Mouse (Mus musculus) inflammation-experienced regulatory T-cells, adult 6 months (primary cell): ENCODE measurements at regions not wholly inside any gene's neighbourhood (a gene's known extent, or its start where the extent isn't known, plus 50 kb on each side); places are given as distances from the start of the nearest gene placed in this dataset.
"Not testable (repeated sequence)": the region's sequence is repeated elsewhere in the genome, so short reads cannot be mapped to it uniquely, and the experiment has no call there.

Source experiments
- ATAC-seq: one replicate; pipeline ENCODE4 v1.8.0; 2017

DNA sequence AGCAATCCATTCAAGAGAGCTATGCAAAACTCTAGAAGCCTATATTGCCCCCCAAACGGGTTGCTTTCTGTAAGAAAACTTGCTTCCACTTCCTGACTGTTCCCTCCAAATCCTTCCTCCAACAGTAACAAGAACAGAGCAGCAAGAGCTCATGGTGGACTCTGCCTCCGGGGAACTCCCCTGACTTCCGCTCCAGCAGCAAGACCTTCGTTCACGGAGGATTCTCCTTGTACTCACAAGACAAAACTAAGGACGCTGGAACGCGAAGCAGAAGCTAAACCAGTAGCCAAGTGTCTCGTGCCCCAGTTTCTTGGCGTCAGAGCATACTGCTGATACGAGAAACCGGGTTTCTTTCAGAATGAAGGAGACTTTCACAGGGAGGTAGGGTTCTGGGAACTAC lies 50.7 kb downstream of the H2al2a start:
- peak; percentile 71 for ATAC-seq

DNA sequence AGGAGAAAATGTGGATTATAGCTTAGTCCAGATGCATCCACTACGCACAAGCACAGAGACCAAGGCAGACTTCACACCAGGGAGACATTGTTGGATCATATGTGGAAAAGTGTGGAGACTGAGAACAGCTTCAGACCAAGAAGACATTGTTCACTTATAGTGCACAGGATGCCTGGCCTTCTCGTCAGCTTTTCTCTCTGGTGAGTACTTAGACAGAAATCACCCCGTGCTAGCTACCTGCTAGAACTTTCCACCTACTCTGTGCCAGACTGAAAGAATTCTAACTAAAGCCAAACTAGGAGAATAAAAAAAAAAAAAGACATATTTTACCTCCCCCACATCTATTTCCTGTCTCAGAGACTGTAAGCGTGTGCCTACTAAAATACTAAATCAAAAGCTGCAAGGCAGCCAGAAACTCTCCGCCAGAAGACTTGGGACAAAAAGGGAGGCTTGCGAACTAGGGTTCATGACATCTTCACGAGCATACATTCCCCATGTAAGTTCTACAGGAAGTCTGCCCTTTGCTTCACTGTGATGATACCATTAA lies 51.3 kb downstream of the H2al2a start:
- peak; percentile 54 for ATAC-seq

DNA sequence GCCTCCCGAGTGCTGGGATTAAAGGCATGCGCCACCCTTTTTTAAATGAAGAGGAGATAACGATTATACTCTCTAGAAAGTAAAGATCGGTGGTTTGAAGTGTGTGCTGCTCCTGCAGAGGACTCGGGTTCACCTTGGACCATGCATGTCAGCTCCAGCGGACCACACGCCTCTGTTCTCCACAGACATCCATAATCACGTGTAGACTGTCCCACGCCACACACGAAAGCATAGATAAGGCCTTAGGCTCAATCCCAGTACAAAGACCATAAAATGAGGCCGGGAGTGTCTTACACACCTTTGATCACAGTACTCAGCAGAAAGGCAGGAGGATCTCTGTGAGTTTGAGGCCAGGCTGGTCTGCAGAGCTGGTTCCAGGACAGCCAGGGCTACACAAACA lies 53.3 kb downstream of the H2al2a start:
- ATAC-seq, result no peak

DNA sequence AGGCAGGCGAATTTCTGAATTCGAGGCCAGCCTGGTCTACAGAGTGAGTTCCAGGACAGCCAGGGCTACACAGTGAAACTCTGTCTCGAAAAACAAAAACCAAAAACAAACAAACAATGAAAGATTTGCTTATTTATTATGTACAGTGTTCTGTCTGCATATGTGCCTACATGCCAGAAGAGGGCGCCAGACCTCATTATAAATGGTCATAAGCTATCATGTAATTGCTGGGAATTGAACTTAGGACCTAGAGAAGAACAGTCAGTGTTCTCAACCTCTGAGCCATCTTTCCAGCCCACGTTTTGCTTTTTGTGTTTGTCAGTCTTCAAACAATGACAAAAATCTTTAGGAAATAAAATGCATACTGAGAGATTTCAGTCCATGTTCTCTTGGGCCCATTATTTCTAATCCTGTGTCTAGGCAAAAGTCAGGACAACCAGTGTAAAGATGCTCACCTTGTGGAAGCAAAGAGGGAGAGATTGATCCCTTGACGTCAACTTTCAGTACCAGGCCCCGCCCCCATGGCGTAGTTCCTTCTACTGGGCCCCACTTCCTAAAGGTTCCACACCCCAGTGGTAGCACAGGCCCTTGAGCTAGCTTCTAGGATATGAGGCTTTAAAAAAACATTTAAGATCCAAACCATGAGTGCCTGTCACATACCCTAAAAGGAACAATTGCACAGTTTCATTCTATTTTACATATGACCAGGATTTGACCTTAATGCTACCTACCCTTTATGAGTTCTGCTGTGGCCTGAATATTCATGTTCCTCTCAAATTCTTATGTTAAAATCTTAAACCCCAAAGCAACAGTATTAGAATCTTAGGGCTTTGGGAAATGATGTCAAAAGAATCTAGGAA lies 54.0 kb downstream of the H2al2a start:
- no peak for ATAC-seq

DNA sequence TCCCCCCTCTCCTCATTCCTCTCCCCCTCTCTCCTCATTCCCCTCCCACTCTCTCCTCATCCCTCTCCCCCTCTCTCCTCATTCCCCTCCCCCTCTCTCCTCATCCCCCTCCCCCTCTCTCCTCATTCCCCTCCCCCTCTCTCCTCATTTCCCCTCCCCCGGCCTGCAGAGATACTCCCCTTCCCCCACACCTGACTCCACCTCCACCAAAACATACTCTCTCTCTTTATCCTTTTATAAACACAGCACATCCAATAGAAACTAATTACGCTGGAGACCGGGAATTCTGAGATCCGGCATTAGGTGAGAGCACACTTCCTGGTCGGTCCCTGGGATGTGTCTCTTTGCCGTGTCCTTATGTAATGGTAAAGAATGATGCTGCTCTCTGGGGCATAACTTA lies 54.8 kb downstream of the H2al2a start:
- ATAC-seq, result no peak

DNA sequence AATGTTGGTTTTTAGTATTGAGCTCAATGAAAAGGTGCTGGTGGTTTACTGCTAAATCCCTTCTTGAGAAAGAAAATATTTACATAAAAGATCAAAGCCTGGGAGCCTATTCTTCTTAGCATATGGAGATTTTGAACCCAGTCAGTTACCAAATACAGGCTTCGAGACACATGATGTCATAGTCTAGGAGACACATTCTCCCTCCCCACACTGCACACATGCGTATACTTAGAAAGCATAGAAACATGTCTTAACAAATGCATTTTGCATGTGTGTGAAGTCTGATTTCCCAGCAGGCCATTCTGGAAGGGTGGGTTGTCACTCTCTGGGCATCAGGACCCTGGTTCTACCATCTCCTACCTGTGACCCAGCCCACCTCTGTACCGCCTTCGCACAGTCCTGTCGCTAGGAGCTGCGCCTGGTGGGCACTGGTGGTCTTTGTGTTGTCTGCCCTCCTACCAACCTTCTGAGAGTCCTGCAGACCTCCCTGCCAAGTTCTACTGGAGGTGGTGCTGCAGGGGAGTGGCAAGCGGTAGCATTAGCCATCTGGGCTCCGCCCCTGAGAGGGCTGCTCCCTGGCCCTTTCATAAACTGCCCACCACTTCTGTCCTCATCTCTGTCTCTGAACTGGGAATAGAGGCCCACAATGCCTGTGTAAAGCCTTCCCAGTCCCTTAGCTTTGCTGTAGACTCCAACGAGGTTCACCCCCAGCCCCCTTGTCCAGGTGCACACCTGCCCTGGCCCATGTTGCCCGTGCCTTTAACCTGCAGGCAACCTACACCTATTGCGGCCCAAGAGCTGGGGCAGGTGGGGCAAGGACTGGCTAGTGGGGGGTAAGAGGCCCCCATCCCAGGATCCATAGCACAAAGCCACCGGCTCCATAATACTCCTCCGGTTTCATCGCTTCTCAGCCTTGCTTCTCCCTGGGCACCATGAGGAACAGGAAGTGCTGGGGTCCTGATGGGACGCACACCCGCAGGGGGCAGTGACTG lies 56.6 kb downstream of the H2al2a start:
- ATAC-seq, result not testable (repeated sequence)

DNA sequence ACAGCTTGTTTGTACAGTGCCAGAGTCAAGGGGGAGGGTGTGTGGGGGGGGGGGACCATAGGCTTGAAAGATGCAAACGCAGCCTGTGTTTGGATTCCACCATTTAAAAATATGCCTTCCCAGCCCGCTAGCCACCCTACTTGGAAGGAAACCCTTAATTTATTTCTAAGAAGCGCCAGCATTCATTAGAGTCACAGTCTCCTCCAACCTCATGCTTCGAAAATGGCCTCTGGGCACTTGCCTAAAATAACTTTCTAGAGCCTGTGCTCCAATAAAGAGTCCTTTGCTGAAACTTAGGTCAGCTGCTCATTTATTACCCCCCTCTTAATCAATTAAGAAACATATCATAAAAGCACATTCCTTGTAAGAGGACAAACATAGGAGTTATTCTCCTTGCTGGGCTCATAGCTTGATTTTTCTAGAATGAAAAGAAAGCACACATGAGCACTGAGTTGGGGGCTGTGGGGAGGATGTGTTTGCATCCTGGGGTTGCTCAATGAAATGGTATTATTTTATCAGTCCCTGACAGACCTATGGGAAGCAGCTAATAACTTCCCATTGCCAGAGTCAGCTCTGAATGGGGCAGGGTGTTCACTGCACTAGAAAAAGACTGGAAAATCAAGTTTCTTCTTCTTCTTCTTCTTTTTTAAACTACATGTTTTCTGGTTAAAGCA lies 57.4 kb downstream of the H2al2a start:
- no peak for ATAC-seq

DNA sequence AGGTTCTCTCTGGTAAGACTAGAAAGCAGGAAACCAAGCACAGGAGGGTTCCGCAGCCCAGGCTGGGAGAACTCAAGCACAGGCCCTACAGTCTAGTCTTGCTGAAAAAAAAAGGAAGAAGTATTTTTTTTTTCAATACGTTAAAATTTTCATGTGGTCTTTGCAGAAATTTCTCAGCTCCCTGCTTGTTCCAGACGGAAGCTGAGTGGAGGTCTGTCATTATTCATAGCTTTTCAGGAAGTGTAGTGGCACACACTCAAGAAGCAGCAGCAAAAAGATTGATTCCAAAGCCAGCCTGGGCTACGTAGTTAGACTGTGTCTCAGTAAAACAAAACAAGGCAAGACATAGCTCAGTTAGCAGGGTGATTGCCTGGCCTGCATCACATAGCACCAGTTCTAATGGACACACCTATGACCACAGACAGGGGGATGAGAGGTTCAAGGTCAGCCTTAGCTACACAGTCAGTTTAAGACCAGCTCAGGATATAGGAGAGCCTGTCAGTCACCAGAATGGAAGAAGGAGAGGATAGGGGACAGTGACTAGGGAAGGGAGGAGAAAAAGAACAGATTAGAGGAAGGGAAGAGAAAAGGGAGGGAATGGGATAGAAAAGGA lies 60.1 kb downstream of the H2al2a start:
- ATAC-seq, result no peak

DNA sequence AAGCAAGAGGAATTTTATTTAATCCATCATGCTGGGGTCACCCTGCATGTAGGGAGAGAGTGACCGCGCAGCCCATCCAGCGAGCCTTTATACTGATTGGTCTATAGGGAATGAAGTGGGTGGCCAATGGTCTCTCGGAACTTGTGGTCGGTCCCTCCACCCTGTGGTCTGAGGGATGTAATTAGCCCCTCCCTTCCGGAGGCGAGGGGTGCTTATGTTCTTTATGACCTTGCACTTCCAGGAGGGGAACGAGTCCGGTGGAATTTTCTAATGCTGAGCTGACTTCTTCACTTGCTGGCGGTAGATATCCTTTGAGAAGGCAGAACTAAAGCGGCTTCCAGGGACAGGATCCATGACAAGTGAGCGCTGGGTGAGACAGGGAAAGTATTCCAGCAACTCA lies 60.8 kb downstream of the H2al2a start:
- ATAC-seq, result no peak

DNA sequence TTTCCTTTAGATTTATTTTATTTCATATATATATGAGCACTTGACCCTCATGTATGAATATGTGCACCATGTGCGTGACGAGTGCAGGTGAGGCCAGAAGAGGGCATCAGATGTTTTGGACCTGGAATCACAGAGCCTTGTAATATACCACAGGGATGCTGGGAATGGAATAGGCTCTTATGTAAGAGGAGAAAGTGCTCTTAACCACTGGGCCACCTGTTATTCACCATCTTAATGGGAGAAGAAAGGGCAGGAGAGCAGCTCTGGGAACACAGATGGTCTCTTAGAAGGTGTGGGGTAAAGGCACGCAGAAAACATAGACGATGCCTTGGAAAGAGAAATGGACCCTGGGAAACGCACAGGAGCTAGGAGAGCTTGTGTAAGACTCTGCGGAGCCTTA lies 61.3 kb downstream of the H2al2a start:
- no peak for ATAC-seq

DNA sequence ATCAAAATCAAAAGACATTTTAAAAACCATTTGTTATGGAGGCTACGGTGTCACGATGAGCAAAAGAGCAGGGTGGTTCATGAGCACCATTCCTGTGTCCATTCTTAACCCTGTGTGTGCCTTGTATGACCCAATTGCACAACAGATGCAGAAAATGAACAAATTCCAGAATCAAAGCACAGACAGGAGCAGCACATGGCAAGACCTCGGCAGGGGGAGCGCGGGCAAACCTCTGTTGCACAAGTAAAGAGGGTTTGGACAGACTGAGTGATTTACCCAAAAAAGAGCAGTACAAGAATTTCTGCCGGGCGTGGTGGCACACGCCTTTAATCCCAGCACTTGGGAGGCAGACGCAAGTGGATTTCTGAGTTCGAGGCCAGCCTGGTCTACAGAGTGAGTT lies 62.1 kb downstream of the H2al2a start:
- ATAC-seq, result no peak

DNA sequence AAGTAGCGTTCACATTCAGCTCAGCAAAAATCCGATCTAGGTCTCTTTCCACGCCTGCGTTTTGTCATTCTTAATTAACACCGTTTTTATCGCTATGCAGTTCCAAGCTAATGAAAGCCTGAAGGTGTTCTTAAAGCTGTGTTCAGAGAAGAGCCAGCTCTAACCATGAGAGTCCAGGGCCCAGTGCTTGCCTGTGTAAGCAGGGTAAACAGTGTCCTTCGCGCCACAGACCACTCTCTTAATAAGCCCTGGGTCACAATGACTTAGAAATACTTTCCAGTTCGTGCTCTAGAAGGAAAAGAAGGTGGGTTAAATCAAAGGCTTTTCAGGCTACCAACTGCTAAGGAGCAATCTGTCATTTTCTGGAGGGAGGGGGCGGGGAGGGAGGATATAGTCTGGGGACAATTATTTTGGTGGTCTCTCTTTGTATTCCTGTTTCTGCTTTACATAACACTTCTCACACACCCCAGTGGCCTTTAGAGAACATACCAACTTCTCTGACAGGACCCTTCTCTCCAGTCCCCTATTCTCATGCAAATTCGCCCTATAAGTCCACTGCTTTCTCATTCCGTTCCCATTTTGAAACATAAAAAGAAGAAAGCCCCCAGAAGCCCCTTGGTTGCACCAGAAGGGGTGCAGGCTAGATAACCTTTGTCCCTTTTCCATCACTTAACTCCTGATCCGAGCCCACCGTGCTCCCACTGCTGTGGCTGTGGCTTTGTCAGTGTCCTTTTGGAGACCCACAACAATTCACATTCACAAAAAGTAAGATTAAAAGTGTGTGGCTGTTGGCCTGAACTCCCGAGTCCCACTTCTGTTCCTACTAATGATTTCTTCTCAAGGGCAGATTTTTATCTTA lies 63.6 kb downstream of the H2al2a start:
- ATAC-seq, result no peak

DNA sequence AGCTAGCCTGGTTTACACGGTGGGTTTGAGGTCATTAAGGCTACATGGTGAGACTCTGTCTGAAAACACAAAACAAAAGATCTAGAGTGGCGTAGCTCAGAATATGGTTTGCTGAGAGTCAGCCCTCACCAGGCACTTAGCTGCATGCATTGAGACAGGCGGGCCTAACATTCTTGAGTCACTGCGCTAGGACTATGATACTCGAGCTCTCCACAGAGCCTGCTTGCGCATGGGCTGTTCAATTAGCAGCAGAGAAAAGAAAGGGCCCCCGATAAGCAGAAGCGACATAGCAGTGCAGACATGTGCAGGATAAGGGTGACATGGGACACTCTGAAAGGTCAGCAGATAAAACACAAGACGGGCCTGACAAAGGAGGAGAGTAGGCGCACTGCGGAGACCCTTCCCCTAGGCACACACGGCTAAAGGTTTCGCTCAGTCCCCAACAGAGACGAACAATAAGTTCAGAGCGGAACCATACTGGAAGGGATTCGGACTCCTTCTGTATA lies 64.3 kb downstream of the H2al2a start:
- ATAC-seq, result no peak

DNA sequence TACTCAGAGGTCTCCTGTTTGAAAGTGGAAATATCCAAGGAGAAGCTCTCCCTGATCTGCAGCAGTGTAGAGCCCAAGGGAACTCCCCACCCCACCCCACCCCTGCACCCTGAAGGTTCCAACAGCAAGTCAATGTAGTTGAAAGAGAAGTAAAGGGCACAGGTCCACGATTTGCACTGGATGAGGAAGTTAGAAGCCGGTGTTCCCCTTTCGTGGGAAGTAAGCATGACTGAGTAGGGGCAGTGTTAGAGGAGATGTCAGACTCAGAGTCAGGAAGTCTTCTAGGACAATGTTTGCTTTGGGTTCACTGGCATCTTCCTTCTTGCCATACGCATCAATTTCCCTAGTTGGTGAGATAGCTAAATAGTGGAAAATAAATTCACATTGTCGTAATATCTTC lies 64.9 kb downstream of the H2al2a start:
- no peak for ATAC-seq

DNA sequence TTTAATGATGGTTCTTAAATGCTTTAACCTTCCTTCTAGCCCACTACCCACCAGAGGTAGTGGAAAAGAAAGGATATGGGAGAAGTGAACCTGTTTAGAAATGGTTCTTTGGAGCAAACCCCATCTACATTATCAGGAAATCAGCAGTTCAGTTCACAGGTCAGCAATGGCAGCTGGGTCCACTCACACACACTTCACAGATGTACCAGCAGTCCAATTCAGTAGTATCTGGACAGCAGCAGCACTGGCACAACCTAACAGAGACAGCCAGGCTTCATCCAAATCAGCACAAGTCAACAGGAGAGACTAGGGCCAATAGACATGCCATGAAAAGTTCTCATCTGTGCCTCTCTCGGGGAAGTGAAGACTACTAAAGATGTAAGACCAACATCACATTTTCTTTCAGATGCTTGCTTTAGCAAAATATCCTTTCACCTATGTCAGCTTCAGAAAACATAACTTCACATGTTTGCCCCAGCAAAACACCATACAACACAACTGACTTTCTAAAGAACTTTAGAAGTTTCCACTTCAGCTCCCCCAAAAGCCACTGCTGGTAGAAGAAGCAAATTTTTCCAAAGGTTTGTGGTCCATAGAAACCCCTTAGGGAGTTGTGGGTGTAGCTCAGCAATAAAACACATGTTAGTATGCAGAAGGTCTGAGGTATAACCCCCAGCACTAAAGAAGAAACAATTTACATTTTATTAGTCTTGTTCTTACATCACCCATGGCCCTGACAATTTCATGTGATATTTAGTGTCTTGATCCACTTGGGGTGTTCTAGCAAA lies 77.7 kb downstream of the H2al2a start:
- ATAC-seq, result no peak

DNA sequence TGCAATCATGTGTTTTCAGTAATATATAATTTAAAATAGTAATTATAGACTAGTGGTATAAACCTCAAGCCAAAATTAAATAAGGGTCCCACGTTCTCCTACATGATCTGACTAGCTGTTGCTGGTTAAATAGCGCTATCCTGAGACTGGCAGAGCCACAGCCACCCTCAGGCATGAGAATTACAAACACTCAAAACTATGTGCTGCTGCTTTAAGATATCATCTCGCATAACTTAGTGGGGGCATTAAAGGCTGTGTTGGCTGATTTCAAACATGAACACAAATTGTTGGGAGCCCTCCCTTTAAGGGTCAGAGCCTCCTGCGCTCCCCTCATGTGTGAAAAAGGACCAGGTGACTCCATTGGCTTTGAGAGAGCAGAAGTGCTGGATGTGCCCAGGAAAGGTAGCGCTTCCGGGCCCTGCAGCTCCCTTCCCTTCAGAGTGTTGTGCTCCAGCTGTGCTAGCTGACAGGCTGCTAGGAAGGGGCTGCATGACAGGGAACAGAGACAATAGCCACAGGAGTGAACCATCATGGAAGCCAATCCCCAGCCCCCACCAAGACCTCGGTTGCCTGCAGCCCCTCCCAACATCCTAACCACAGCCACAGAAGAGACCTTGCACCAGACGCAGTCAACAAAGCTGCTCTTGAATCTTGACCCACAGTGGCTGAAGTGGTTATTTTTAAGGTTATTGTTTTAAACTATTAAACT lies 79.4 kb downstream of the H2al2a start:
- no peak for ATAC-seq

DNA sequence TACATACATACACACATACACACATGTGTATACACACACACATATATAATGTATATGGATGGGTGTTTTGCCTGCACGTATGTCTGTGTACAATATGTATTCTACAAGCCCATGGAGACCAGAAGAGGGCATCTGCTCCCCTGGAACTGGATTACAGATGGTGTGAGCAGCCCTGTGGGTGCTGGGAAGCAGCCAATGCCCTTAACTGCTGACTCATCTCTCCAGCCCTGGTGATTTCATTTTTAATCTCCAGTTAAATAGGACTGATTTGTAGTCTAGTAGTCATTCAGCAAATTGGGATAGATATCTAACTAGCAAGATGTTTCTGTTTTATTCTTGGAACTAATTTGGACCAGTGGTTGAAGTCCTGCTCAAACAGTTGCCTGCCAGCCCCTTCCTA lies 94.1 kb downstream of the H2al2a start:
- no peak for ATAC-seq

DNA sequence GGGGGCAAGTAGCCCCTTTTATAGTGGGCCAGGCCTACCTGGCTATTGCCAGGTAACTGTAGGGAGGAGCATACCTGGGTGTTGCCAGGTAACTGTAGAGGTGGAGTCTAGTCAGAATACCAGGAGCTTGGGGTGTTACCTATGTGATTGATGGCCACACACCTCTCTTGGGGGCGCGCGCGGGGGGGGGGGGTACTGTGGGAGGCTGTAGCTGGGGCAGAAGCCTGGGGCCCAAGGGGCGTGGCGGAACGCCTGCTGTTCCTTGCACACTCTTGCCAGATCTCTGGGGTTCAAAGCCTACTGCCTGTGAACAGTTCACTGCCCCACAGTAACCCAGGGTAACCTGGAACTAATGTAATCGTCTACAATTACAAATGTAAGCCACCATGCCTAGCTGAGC lies 96.6 kb downstream of the H2al2a start:
- ATAC-seq, result no peak

DNA sequence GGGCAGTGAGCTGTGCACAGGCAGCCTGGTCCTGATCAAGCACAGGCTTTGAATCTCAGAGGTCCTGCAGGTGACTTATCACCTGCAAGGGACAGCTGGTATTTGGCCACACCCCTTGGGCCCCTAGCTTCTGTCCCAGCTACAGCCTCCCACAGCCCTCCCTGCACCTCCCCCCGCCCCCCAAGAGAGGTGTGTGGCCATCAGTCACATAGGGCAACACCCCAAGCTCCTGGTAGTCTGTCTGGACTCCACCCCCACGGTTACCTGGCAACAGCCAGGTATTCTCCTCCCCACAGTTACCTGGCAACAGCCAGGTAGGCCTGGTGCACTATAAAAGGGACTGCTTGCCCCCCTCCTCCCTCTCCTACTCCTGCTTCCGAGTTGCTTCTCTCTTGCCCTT lies 98.0 kb downstream of the H2al2a start:
- no peak for ATAC-seq

DNA sequence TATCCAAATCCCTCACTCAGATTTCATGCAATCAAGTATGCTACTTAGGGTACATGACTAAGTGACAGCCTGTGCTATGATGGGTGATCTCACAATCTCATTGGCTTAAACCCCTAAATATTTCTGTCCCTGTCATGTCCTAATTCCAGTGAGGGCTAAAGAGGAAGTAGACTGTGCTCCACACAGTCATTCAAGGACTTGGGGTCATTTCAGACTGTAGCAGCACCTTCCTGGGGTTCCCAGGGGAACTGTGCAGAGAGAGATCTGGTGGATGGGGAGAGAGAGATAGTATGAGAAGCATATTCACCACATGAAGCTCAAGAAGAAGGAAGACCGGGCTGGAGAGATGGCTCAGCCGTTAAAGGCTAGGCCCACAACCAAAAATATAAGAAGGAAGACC lies 100.7 kb downstream of the H2al2a start:
- ATAC-seq, result no peak
